Mouse (Mus musculus): Measurements from ENCODE around the gene Tigd3.

GRCm38 (mm10) chr19:5937095-5937835 lies 43.3 kb upstream of the Tigd3 start:
- no peak for TF ChIP-seq CTCF (conservative IDR thresholded peaks at IDR 0.05; ENCODE audit: insufficient read depth, insufficient read length, low read depth, low read length)
- no peak for TF ChIP-seq POLR2A (IDR thresholded peaks at IDR 0.05; ENCODE audit: low read depth, low read length)
